Mouse (Mus musculus) E14TG2a.4 (cell line): ENCODE results near the gene Znhit3.

Experiments used
- CTCF ChIP-seq: conservative IDR thresholded peaks from 2 replicates; pipeline ENCODE4 v1.5.1; 2014; ENCODE audit warnings: low read length
- NANOG ChIP-seq: IDR thresholded peaks from 2 replicates; pipeline ENCODE4 v1.6.1; 2014; ENCODE audit warnings: borderline replicate concordance, low read length, mixed read lengths

DNA sequence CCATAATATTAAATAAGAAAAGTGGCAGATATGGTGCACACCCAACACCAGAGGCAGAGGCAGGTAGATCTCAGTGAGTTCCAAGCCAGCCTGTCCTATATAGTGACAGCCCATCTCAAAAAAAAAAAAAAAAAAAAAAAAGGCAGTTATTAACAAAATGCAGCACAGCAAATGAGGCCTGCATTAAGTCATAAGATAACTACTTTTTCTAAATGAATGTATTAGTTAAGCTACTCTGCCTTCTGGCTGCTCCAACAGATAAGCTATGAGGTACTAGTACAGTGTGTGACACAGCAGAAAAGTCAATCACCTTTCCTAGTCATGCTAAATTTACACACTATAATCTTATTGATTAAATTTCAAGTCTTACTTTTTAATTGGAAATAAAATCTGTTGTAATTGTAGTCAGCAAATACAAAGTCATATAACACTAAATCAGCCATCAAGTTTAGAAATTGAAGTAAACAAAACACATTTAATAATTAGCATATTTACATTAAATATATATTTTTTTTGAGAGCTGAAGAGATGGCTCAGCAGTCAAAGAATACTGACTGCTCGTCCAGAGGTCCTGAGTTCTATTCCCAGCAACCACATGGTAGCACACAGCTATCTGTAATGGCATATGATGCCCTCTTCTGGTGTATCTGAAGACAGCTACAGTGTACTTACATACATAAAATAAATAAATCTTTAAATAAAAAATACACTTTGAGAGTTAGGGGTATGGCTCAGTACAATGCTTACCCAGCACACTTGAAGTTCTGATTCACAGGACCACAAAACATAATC lies 42.9 kb downstream of the Znhit3 start:
- no peak for TF ChIP-seq CTCF
- TF ChIP-seq NANOG = no peak
